ENCODE assay signal across 8 mouse cellular contexts in genomic region chr13:54303071-54303924, GRCm38 (mm10).
DNase-seq lines count a peak whose midpoint lies in the region; ATAC-seq lines count a peak whose summit lies in the region.

No protein-coding gene starts in this region.

- peak; percentile 89 to 96 for DNase-seq in adrenal gland, adult (ENCODE audit: inconsistent age in 2 of 2, low spot score in 1 of 2)
- DNase-seq in gastrocnemius, postnatal 10 days = peak; percentile 73
- peak; percentile 37 for DNase-seq in hindlimb bud, embryonic 11.5 days (ENCODE audit: extremely low spot score, low read depth, low spot score)
- peak; percentile 82 to 90 for DNase-seq in left cerebral cortex, adult 9 months (ENCODE audit: low spot score in 2 of 2)
- DNase-seq in skeletal muscle tissue, adult 2 months (ENCODE audit: low read depth, low spot score) = peak; percentile 62
- no peak for DNase-seq in c-Kit-positive CD71-positive TER-119-positive erythroid progenitor cells, embryonic 14.5 days (ENCODE audit: low spot score)

- peak; percentile 62 for ATAC-seq in common myeloid progenitor, adult 5-6 weeks (replicated peaks; ENCODE audit: low read depth, poor library complexity, severe bottlenecking)
- ATAC-seq in megakaryocyte-erythroid progenitor cell, adult 5-6 weeks (replicated peaks; ENCODE audit: low FRiP score, low TSS enrichment, poor library complexity, severe bottlenecking) = peak; percentile 56
